Mouse (Mus musculus) stomach, postnatal 0 days (tissue): Measurements from ENCODE around the gene Ms4a4c. TPM values are rescaled to one million over a fixed set of nuclear protein-coding genes. Genes with fewer than 3 reads are reported as not detected.
"Not testable (repeated sequence)": the region's sequence is repeated elsewhere in the genome, so short reads cannot be mapped to it uniquely, and the experiment has no call there.

ENCODE experiments used
- ATAC-seq: fragments of 200-750 bp; cut with Nextera tagmentation; 2 replicates; pipeline ENCODE4 v1.8.0; 2017; ENCODE audit not compliant: low FRiP score, low TSS enrichment
- DNase-seq: peaks from one replicate; pipeline ENCODE4 v3.0.0-alpha.2; 2016; ENCODE audit warnings: low spot score
- H3K27ac ChIP-seq: fragments of 300-500 bp; sonication (generic); replicated peaks from 2 replicates; pipeline ENCODE4 v1.5.1; 2014; ENCODE audit warnings: mild to moderate bottlenecking, control low read depth
- H3K27me3 ChIP-seq: fragments of 300-500 bp; sonication (generic); 2 replicates; pipeline ENCODE4 v1.6.1; 2014; ENCODE audit warnings: low read length; ENCODE audit not compliant: control insufficient read depth, insufficient read depth
- H3K36me3 ChIP-seq: fragments of 300-500 bp; sonication (generic); 2 replicates; pipeline ENCODE4 v1.6.1; 2014; ENCODE audit warnings: low read length, mixed read lengths; ENCODE audit not compliant: control insufficient read depth, insufficient read depth
- H3K4me1 ChIP-seq: fragments of 300-500 bp; sonication (generic); replicated peaks from 2 replicates; pipeline ENCODE4 v1.6.1; 2014; ENCODE audit warnings: antibody characterized with exemption; ENCODE audit not compliant: control insufficient read depth, insufficient read depth
- H3K4me2 ChIP-seq: fragments of 300-500 bp; sonication (generic); replicated peaks from 2 replicates; pipeline ENCODE4 v1.6.1; 2014; ENCODE audit warnings: low read depth, mild to moderate bottlenecking, control low read depth, moderate library complexity
- H3K4me3 ChIP-seq: fragments of 300-500 bp; sonication (generic); 2 replicates; pipeline ENCODE4 v1.5.1; 2014; ENCODE audit warnings: low read depth, low read length, control low read depth
- H3K9ac ChIP-seq: fragments of 300-500 bp; sonication (generic); 2 replicates; pipeline ENCODE4 v1.6.1; 2014; ENCODE audit warnings: mild to moderate bottlenecking, low read length, control low read depth, mixed read lengths
- H3K9me3 ChIP-seq: fragments of 300-500 bp; sonication (generic); 2 replicates; pipeline ENCODE4 v1.6.1; 2016; ENCODE audit warnings: low read length; ENCODE audit not compliant: control insufficient read depth
- CTCF ChIP-seq: IDR thresholded peaks from 2 replicates; pipeline ENCODE4 v1.5.1; 2016; ENCODE audit warnings: antibody characterized with exemption, low read depth, mild to moderate bottlenecking, moderate library complexity
- EP300 ChIP-seq: optimal IDR thresholded peaks from 2 replicates; pipeline ENCODE3; 2016; ENCODE audit warnings: antibody characterized with exemption
- WGBS: fragments of 180-500 bp; shearing (Covaris S2); extraction: QIAGEN DNeasy Blood & Tissue Kit; methylation state at CpG from one replicate; pipeline ENCODE4 v1.1.7; 2014; 5-methylcytosine and 5-hydroxymethylcytosine counted together
- polyA plus RNA-seq: library from polyadenylated mRNA; unstranded; fragments of >200 nt; fragmentation: Nextera tagmentation; extraction: Ambion mirVana; gene quantifications from 2 replicates; pipeline ENCODE4 v1.2.1, GENCODE M21; 2015

Ms4a4c gene
- polyA plus RNA-seq, 1 experiment from 2014 or later, result 1.1 TPM

- Histone ChIP-seq H3K4me1 (no peaks in the 10 kb centered on the region), H3K9ac (no peak overlapping the region), H3K4me2 (no peak overlapping the region), H3K9me3 (no peaks in the 10 kb centered on the region), H3K27ac (no peak overlapping the region), H3K27me3 (no peaks in the 10 kb centered on the region), H3K4me3 (no peak overlapping the region), H3K36me3 (no peaks in the 10 kb centered on the region)
- WGBS, result 83% methylated on average over 4 of the region's 4 CpGs
- TF ChIP-seq EP300 (no peak), CTCF (no peak)
- ATAC-seq (no peak), DNase-seq (no peak)
Observed at GRCm38 (mm10) chr19:11435058-11435834, 30.7 kb downstream of the Ms4a4c start.

- ATAC-seq (no peak), DNase-seq (no peak)
- H3K27ac ChIP-seq, result no peak within 1 kb of the TSS
- no peaks in the 10 kb centered on the region for H3K36me3 ChIP-seq
- no peaks in the 10 kb centered on the region for H3K4me1 ChIP-seq
- no peak within 1 kb of the TSS for H3K9ac ChIP-seq
- TF ChIP-seq CTCF (no peak), EP300 (no peak)
- H3K4me2 ChIP-seq, result no peak within 1 kb of the TSS
- H3K27me3 ChIP-seq, result no peaks in the 10 kb centered on the region
- no peak within 1 kb of the TSS for H3K4me3 ChIP-seq
- no peaks in the 10 kb centered on the region for H3K9me3 ChIP-seq
Observed at GRCm38 (mm10) chr19:11443338-11443737, 38.8 kb downstream of the Ms4a4c start, which contains the start of gene Ms4a4b. Gene Ms4a4b, plus strand, starts transcription at chr19:11443553.

GRCm38 (mm10) chr19:11443964-11444363 lies 39.4 kb downstream of the Ms4a4c start:
- Histone ChIP-seq H3K36me3 (no peaks in the 10 kb centered on the region), H3K4me1 (no peaks in the 10 kb centered on the region), H3K9me3 (no peaks in the 10 kb centered on the region), H3K27me3 (no peaks in the 10 kb centered on the region), H3K4me3 (no peak overlapping the region), H3K9ac (no peak overlapping the region), H3K4me2 (no peak overlapping the region), H3K27ac (no peak overlapping the region)
- TF ChIP-seq EP300 (no peak), CTCF (no peak)
- ATAC-seq, result no peak
- WGBS, result 69% methylated on average over 5 of the region's 5 CpGs
- DNase-seq, result no peak

GRCm38 (mm10) chr19:11447238-11447637 lies 42.7 kb downstream of the Ms4a4c start:
- DNase-seq, result no peak
- Histone ChIP-seq H3K4me1 (no peaks in the 10 kb centered on the region), H3K9me3 (no peaks in the 10 kb centered on the region), H3K4me3 (no peak overlapping the region), H3K36me3 (no peaks in the 10 kb centered on the region), H3K9ac (no peak overlapping the region), H3K27ac (no peak overlapping the region), H3K4me2 (no peak overlapping the region), H3K27me3 (no peaks in the 10 kb centered on the region)
- TF ChIP-seq EP300 (no peak), CTCF (no peak)
- WGBS, result 79% methylated on average over 2 of the region's 2 CpGs
- no peak for ATAC-seq

- ATAC-seq, H3K27ac ChIP-seq, H3K4me2 ChIP-seq, H3K9ac ChIP-seq, DNase-seq, H3K9me3 ChIP-seq, H3K36me3 ChIP-seq, H3K27me3 ChIP-seq, H3K4me1 ChIP-seq, H3K4me3 ChIP-seq: not testable (repeated sequence)
- 59% methylated on average over 3 of the region's 4 CpGs for WGBS
Observed at GRCm38 (mm10) chr19:11459041-11459440, 54.5 kb downstream of the Ms4a4c start.

GRCm38 (mm10) chr19:11464795-11465194 lies 60.2 kb downstream of the Ms4a4c start:
- ATAC-seq, result not testable (repeated sequence)

More at GRCm38 (mm10) chr19:11464795-11465194, 60.2 kb downstream of the Ms4a4c start:
- H3K4me2 ChIP-seq, H3K9me3 ChIP-seq, DNase-seq, H3K36me3 ChIP-seq, H3K27ac ChIP-seq, H3K4me3 ChIP-seq, H3K4me1 ChIP-seq, H3K9ac ChIP-seq, H3K27me3 ChIP-seq: not testable (repeated sequence)
- WGBS, result 33% methylated on average over 1 of the region's 1 CpGs
